Mouse (Mus musculus) lung, adult 2 months (tissue): ENCODE results near the gene Cdh1.

Experiments used
- CTCF ChIP-seq: fragments of 200-500 bp; IDR thresholded peaks from 2 replicates; pipeline ENCODE4 v1.5.1; 2011; ENCODE audit warnings: mild to moderate bottlenecking, low read length, control low read depth; ENCODE audit not compliant: insufficient read depth
- POLR2A ChIP-seq: fragments of 200-500 bp; IDR thresholded peaks from 2 replicates; pipeline ENCODE4 v1.6.1; 2011; ENCODE audit warnings: low read depth, mild to moderate bottlenecking, control low read depth, low read length, borderline replicate concordance; ENCODE audit errors: extremely low read depth

DNA sequence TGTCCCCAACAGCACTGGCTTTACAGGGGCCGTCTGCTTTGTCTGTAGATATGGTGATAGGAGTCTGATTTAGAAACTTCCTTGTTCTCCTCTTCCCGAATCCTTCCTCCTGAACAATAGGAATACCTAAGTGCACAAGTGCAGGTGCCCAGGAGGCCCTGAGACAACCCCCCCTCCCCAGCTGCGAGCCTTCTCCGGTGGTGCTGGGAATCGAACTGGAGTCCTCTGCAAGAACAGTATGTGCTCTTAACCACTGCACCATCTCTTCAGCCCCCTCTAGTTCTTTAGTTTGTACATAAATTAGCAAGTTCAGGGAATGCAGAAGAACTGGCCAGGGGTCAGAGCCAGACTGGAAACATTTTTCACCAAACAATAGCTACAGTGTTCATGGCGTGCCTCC is 14.7 kb downstream of the Cdh1 start:
- no peak for TF ChIP-seq CTCF
- TF ChIP-seq POLR2A = no peak
